Mouse (Mus musculus): Measurements from ENCODE around the gene Acss2.

Gene Acss2

GRCm38 (mm10) chr2:155517455-155518423, at the start of gene Acss2, which contains the start of gene Ggt7:
Gene Acss2 (plus strand): TSS chr2:155517948.
Gene Ggt7 (minus strand): TSS chr2:155518237.
- DNase-seq (ENCODE audit: low spot score): peak; percentile 99

GRCm38 (mm10) chr2:155472671-155473569, 44.8 kb upstream of the Acss2 start:
- peak; percentile 51 for DNase-seq (ENCODE audit: low spot score)

- peak; percentile 38 for DNase-seq (ENCODE audit: low spot score)
Observed at GRCm38 (mm10) chr2:155473570-155474088, 44.1 kb upstream of the Acss2 start, which contains the start of gene Ncoa6. Gene Ncoa6 (minus strand): TSS chr2:155473894.

GRCm38 (mm10) chr2:155482021-155482420, 35.7 kb upstream of the Acss2 start:
- peak; percentile 68 for DNase-seq (ENCODE audit: low spot score)

GRCm38 (mm10) chr2:155490998-155491397, 26.8 kb upstream of the Acss2 start:
- DNase-seq (ENCODE audit: low spot score): no peak

GRCm38 (mm10) chr2:155502596-155502995, 15.2 kb upstream of the Acss2 start:
- DNase-seq (ENCODE audit: low spot score): no peak

GRCm38 (mm10) chr2:155504440-155505355, 13.1 kb upstream of the Acss2 start:
- peak; percentile 48 for DNase-seq (ENCODE audit: low spot score)

- no peak for DNase-seq (ENCODE audit: low spot score)
Observed at GRCm38 (mm10) chr2:155505811-155506210, 11.9 kb upstream of the Acss2 start.

GRCm38 (mm10) chr2:155507721-155508470, 9.9 kb upstream of the Acss2 start:
- DNase-seq (ENCODE audit: low spot score): no peak

- peak; percentile 66 for DNase-seq (ENCODE audit: low spot score)
Observed at GRCm38 (mm10) chr2:155512479-155512878, 5.3 kb upstream of the Acss2 start.

- no peak for DNase-seq (ENCODE audit: low spot score)
Observed at GRCm38 (mm10) chr2:155513543-155513942, 4.2 kb upstream of the Acss2 start.

- peak; percentile 68 for DNase-seq (ENCODE audit: low spot score)
Observed at GRCm38 (mm10) chr2:155514666-155515065, 3.1 kb upstream of the Acss2 start.

- DNase-seq (ENCODE audit: low spot score): peak; percentile 74
Observed at GRCm38 (mm10) chr2:155515941-155516340, 1.8 kb upstream of the Acss2 start.

- no peak for DNase-seq (ENCODE audit: low spot score)
Observed at GRCm38 (mm10) chr2:155518531-155519270, 953 bp downstream of the Acss2 start.

GRCm38 (mm10) chr2:155523706-155524105, 6.0 kb downstream of the Acss2 start:
- DNase-seq (ENCODE audit: low spot score): no peak

- no peak for DNase-seq (ENCODE audit: low spot score)
Observed at GRCm38 (mm10) chr2:155524378-155524777, 6.6 kb downstream of the Acss2 start.

- DNase-seq (ENCODE audit: low spot score): no peak
Observed at GRCm38 (mm10) chr2:155527367-155527766, 9.6 kb downstream of the Acss2 start.

GRCm38 (mm10) chr2:155536292-155536691, 18.5 kb downstream of the Acss2 start:
- DNase-seq (ENCODE audit: low spot score): no peak

- no peak for DNase-seq (ENCODE audit: low spot score)
Observed at GRCm38 (mm10) chr2:155537761-155538462, 20.2 kb downstream of the Acss2 start.
